Mouse (Mus musculus) bone marrow macrophage, adult 2 months (primary cell): Measurements from ENCODE around the gene Gpr27.

Experiments
- CTCF ChIP-seq: IDR thresholded peaks from 2 replicates; pipeline ENCODE4 v1.5.1; 2012; ENCODE audit warnings: low read depth, mild to moderate bottlenecking, low read length, moderate library complexity
- POLR2A ChIP-seq: IDR thresholded peaks from 2 replicates; pipeline ENCODE4 v1.6.1; 2012; ENCODE audit warnings: mild to moderate bottlenecking, low read depth, low read length, borderline replicate concordance

DNA sequence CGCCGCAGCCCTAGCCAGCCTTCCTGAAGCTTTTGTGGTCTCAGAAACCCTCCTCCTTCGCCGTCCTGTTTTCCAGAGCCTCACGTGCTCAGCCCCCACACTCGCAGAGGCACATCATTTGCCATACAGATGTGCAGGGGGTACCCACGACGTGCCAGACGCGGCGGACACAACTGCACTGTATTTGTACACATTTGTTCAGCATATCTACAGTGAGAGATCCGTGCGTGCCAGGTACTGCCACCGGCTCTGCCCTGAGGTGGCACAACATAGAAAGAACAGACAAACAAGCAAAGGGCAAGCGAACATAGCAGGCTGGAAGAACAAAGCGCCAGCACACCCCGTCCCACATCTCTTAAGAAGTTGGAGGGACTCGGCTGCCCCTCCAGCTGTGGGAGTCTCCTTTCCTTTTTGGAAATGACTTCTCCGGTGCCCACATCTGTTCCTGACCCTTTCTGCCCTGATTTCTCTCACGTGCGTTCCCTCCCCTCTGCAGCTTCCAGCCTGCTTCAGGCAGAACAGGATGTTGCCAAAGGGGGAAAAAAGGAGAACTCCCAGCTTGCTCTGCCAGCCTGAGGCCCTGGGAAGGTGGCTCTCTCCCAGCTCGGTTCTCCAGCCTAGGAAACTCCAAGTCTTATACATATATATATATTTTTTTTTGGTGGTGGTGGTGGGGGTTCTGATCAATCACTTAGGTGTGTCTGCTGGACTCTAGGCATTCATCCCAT is 34.3 kb downstream of the Gpr27 start:
- no peak for TF ChIP-seq CTCF
- no peak for TF ChIP-seq POLR2A
